Mouse (Mus musculus): Measurements from ENCODE around the gene G3bp1. TPM values are rescaled to one million over a fixed set of nuclear protein-coding genes. Genes with fewer than 3 reads are reported as not detected.

G3bp1 gene
- total and polyA plus RNA-seq, 3 experiments = 145 to 233 (median 183) TPM

DNA sequence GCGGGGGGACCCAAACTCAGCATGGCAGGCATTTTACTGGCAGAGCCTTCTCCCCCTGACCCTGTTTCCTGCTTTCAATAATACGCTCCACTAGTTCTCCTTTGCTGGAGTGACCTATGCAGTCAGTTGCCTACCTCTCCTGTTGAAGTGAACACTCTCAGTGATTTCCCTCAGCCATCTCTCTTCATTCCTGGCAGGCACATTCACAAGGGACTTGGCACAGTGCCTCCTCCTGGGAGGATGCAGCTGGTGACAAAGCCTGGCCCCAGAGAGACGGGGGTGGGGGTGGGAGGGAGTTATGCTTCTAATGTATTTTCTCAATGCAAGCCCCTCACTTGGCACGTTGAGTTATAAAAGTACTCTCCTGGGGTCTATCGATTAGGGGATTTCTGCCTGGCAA is 63.9 kb downstream of the G3bp1 start:
- dilution Hi-C loops (cut with MboI; ENCODE audit: extremely low pct_ligation_motif_present, extremely low pct_unique_long_range_greater_than_20kb, low sequenced_read_pairs) = no loop called here
- in situ Hi-C loops (cut with MboI; ENCODE audit: low pct_ligation_motif_present, low pct_unique_long_range_greater_than_20kb, low sequenced_read_pairs) = no loop called here

GRCm38 (mm10) chr11:55534766-55535165 is 65.3 kb downstream of the G3bp1 start:
- Histone ChIP-seq H3K27ac (ENCODE audit: insufficient read depth, low read depth) (no peak overlapping the region), H3K27me3 (replicated peaks) (peaks cover 53% of the 10 kb centered on the region), H3K4me3 (replicated peaks in 1 of 3; ENCODE audit: low read depth in 2 of 3, low read length in 2 of 3, poor library complexity in 1 of 3) (no peak overlapping the region), H3K9me3 (replicated peaks; ENCODE audit: low read length) (no peaks in the 10 kb centered on the region), H3K36me3 (replicated peaks in 1 of 2; ENCODE audit: control insufficient read depth in 1 of 2, insufficient read depth in 1 of 2, low read length in 1 of 2) (no peaks in the 10 kb centered on the region), H3K4me2 (ENCODE audit: insufficient read depth, low read depth, poor library complexity, severe bottlenecking) (no peak overlapping the region), H3K79me2 (replicated peaks; ENCODE audit: control insufficient read depth, extremely low read depth, insufficient read depth, poor library complexity, severe bottlenecking) (no peaks in the 10 kb centered on the region), H3K4me1 (ENCODE audit: control insufficient read depth in 1 of 2, insufficient read depth in 2 of 2) (peaks cover 3 to 8% of the 10 kb centered on the region in 2 experiments; a peak in 3 of 4 replicates), H3K9ac (ENCODE audit: insufficient read depth, low read depth) (no peak overlapping the region)
- in situ Hi-C loops (cut with MboI; ENCODE audit: low pct_ligation_motif_present, low pct_unique_long_range_greater_than_20kb, low sequenced_read_pairs) (no loop called here), dilution Hi-C loops (cut with MboI; ENCODE audit: extremely low pct_ligation_motif_present, extremely low pct_unique_long_range_greater_than_20kb, low sequenced_read_pairs) (no loop called here)
- DNase-seq (ENCODE audit: extremely low read depth) = no peak
- no peak for TF ChIP-seq UBTF (IDR thresholded peaks at IDR 0.05; ENCODE audit: low read depth, low read length)
- no peak for TF ChIP-seq GABPA (IDR thresholded peaks at IDR 0.05; ENCODE audit: insufficient replicate concordance, low read depth, low read length)
- TF ChIP-seq MAFK (IDR thresholded peaks at IDR 0.05; ENCODE audit: insufficient replicate concordance, low read length) = no peak
- TF ChIP-seq MYC (IDR thresholded peaks at IDR 0.05; ENCODE audit: low read depth, low read length) = no peak
- no peak for TF ChIP-seq SIN3A (IDR thresholded peaks at IDR 0.05; ENCODE audit: low read length)
- TF ChIP-seq ZMIZ1 (IDR thresholded peaks at IDR 0.05; ENCODE audit: low read depth, low read length) = no peak
- no peak for TF ChIP-seq E2F4 (IDR thresholded peaks at IDR 0.05; ENCODE audit: insufficient replicate concordance, low read depth, low read length)
- TF ChIP-seq BHLHE40 (IDR thresholded peaks at IDR 0.05; ENCODE audit: low read depth, low read length) = no peak
- no peak for TF ChIP-seq POLR2A (IDR thresholded peaks at IDR 0.05; ENCODE audit: low read depth, low read length)
- no peak for TF ChIP-seq NRF1 (IDR thresholded peaks at IDR 0.05; ENCODE audit: low read depth, low read length)
- no peak for TF ChIP-seq CHD1 (IDR thresholded peaks at IDR 0.05; ENCODE audit: low read depth, low read length)
- no peak for TF ChIP-seq EP300 (IDR thresholded peaks at IDR 0.05; ENCODE audit: low read length)
- no peak for TF ChIP-seq CTCF (conservative IDR thresholded peaks at IDR 0.05 in 1 of 2, IDR thresholded peaks at IDR 0.05 in 1 of 2; ENCODE audit: low read depth in 2 of 2, low read length in 2 of 2)
- TF ChIP-seq NELFE (IDR thresholded peaks at IDR 0.05; ENCODE audit: low read depth, low read length) = no peak
- TF ChIP-seq MAZ (IDR thresholded peaks at IDR 0.05; ENCODE audit: low read depth, low read length) = no peak

More for the DNA sequence above, 63.9 kb downstream of the G3bp1 start:
- no peak for DNase-seq (ENCODE audit: extremely low read depth)
- no peak overlapping the region for H3K27ac ChIP-seq (ENCODE audit: insufficient read depth, low read depth)
- no peak for TF ChIP-seq RAD21 (IDR thresholded peaks at IDR 0.05; ENCODE audit: low read depth, low read length)
- no peak for TF ChIP-seq ZC3H11A (IDR thresholded peaks at IDR 0.05; ENCODE audit: low read depth, low read length)
- no peak for TF ChIP-seq JUN (IDR thresholded peaks at IDR 0.05; ENCODE audit: insufficient read depth, low read depth, low read length)
- no peak for TF ChIP-seq BHLHE40 (IDR thresholded peaks at IDR 0.05; ENCODE audit: low read depth, low read length)
- no peak for TF ChIP-seq MXI1 (IDR thresholded peaks at IDR 0.05; ENCODE audit: low read depth, low read length)
- no peak for TF ChIP-seq MAX (IDR thresholded peaks at IDR 0.05; ENCODE audit: low read length)
- no peak for TF ChIP-seq EP300 (IDR thresholded peaks at IDR 0.05; ENCODE audit: low read length)
- no peak for TF ChIP-seq SIN3A (IDR thresholded peaks at IDR 0.05; ENCODE audit: low read length)
- no peak for TF ChIP-seq ZNF384 (IDR thresholded peaks at IDR 0.05; ENCODE audit: low read depth, low read length)
- TF ChIP-seq CHD1 (IDR thresholded peaks at IDR 0.05; ENCODE audit: low read depth, low read length) = no peak
- no peak for TF ChIP-seq KAT2A (IDR thresholded peaks at IDR 0.05; ENCODE audit: insufficient replicate concordance, low read length)
- no peak overlapping the region for H3K4me3 ChIP-seq (replicated peaks in 1 of 3; ENCODE audit: low read depth in 2 of 3, low read length in 2 of 3, poor library complexity in 1 of 3)
- H3K9me3 ChIP-seq (replicated peaks; ENCODE audit: low read length) = no peaks in the 10 kb centered on the region
- peaks cover 59% of the 10 kb centered on the region for H3K27me3 ChIP-seq (replicated peaks)
- peaks cover 3 to 8% of the 10 kb centered on the region in 2 experiments; a peak in 3 of 4 replicates for H3K4me1 ChIP-seq (ENCODE audit: control insufficient read depth in 1 of 2, insufficient read depth in 2 of 2)
- no peaks in the 10 kb centered on the region for H3K36me3 ChIP-seq (replicated peaks in 1 of 2; ENCODE audit: control insufficient read depth in 1 of 2, insufficient read depth in 1 of 2, low read length in 1 of 2)
- no peaks in the 10 kb centered on the region for H3K79me2 ChIP-seq (replicated peaks; ENCODE audit: control insufficient read depth, extremely low read depth, insufficient read depth, poor library complexity, severe bottlenecking)
- no peak overlapping the region for H3K9ac ChIP-seq (ENCODE audit: insufficient read depth, low read depth)
- H3K4me2 ChIP-seq (ENCODE audit: insufficient read depth, low read depth, poor library complexity, severe bottlenecking) = no peak overlapping the region
